Mouse (Mus musculus): Measurements from ENCODE around the gene Cops9. TPM values are rescaled to one million over a fixed set of nuclear protein-coding genes. Genes with fewer than 3 reads are reported as not detected.

Cops9 gene
- polyA plus RNA-seq, 1 experiment from 2014 or later, result 677 TPM

DNA sequence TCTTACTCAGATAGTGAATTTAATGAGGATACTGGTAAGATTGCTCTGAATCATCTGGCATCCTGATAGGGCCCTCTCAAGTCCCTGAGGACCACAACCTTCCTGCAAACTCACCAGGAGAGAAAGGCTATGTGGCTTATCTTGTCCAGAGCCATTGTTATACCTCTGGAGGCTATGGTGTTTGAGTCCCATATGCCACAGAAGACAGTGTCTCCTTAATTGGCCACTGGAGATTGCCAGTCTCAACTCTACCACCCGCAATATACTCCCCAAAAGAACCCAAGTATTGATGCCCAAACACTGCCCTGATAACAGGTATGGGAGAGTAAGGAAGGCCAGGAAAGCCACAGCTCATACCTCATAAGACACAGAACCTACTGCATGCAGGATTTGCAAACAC, 36.3 kb downstream of the Cops9 start, which contains the start of gene Olfr1410:
Olfr1410 (plus strand) TSS at position 301 of the 400 bp plus-strand sequence.
- H3K4me2 ChIP-seq (ENCODE audit: low read length), result no peak within 1 kb of the TSS
- no peak within 1 kb of the TSS for H3K27ac ChIP-seq (ENCODE audit: low read depth, low read length)
- ATAC-seq, result no peak
- 83% methylated on average over 1 of the region's 1 CpGs for WGBS
- H3K4me1 ChIP-seq (ENCODE audit: control insufficient read depth, insufficient read depth, low read length), result no peaks in the 10 kb centered on the region
- no peak within 1 kb of the TSS for H3K4me3 ChIP-seq (ENCODE audit: low read depth, low read length)
- DNase-seq (ENCODE audit: low spot score), result no peak
- no peaks in the 10 kb centered on the region for H3K9me3 ChIP-seq (replicated peaks; ENCODE audit: control insufficient read depth, low read length)
- H3K36me3 ChIP-seq (ENCODE audit: control insufficient read depth, insufficient read depth, low read length), result no peaks in the 10 kb centered on the region
- no peaks in the 10 kb centered on the region for H3K27me3 ChIP-seq (replicated peaks; ENCODE audit: control insufficient read depth, insufficient read depth, low read length)
- no peak within 1 kb of the TSS for H3K9ac ChIP-seq (ENCODE audit: low read length)

DNA sequence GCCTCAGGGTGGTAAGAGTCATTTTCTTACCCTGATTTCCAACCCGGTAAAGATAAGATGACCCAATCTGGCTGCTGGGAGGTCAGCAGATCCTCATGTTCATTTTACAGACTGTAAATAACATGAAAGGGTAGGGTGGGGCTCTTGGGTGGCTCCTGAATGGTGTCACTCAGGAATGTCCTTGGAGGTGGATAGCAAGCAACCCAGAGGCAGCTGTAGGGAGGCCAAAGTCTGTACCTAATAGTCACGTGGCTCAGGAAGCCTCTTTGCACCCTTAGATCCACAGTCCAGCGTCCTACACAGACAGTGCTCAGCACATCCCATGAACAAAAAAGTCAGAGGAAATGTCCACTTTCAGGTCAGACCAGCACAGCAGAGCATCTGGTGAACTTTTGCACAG, 45.8 kb downstream of the Cops9 start:
- no peak overlapping the region for H3K9ac ChIP-seq (ENCODE audit: low read length)
- no peak overlapping the region for H3K4me2 ChIP-seq (ENCODE audit: low read length)
- WGBS, result 89% methylated on average over 3 of the region's 3 CpGs
- H3K9me3 ChIP-seq (replicated peaks; ENCODE audit: control insufficient read depth, low read length), result no peaks in the 10 kb centered on the region
- H3K27me3 ChIP-seq (replicated peaks; ENCODE audit: control insufficient read depth, insufficient read depth, low read length), result no peaks in the 10 kb centered on the region
- ATAC-seq, result no peak
- H3K4me3 ChIP-seq (ENCODE audit: low read depth, low read length), result no peak overlapping the region
- H3K27ac ChIP-seq (ENCODE audit: low read depth, low read length), result no peak overlapping the region
- H3K4me1 ChIP-seq (ENCODE audit: control insufficient read depth, insufficient read depth, low read length), result no peaks in the 10 kb centered on the region
- H3K36me3 ChIP-seq (ENCODE audit: control insufficient read depth, insufficient read depth, low read length), result no peaks in the 10 kb centered on the region
- DNase-seq (ENCODE audit: low spot score), result no peak

- H3K27ac ChIP-seq (ENCODE audit: low read depth, low read length), result no peak within 1 kb of the TSS
- H3K27me3 ChIP-seq (replicated peaks; ENCODE audit: control insufficient read depth, insufficient read depth, low read length), result no peaks in the 10 kb centered on the region
- H3K4me1 ChIP-seq (ENCODE audit: control insufficient read depth, insufficient read depth, low read length), result no peaks in the 10 kb centered on the region
- H3K4me2 ChIP-seq (ENCODE audit: low read length), result no peak within 1 kb of the TSS
- H3K4me3 ChIP-seq (ENCODE audit: low read depth, low read length), result no peak within 1 kb of the TSS
- ATAC-seq (no peak), DNase-seq (ENCODE audit: low spot score) (no peak)
- H3K9me3 ChIP-seq (replicated peaks; ENCODE audit: control insufficient read depth, low read length), result no peaks in the 10 kb centered on the region
- H3K9ac ChIP-seq (ENCODE audit: low read length), result no peak within 1 kb of the TSS
- no peaks in the 10 kb centered on the region for H3K36me3 ChIP-seq (ENCODE audit: control insufficient read depth, insufficient read depth, low read length)
Observed at GRCm38 (mm10) chr1:92594111-92594510, 47.7 kb downstream of the Cops9 start, which contains the start of gene Olfr1411. Olfr1411 (plus strand) TSS chr1:92594411.

Other genes with a start within 250 kb of the Cops9 start
- 304 and 311 TPM in 2 replicates for gene Ndufa10, start 168.1 kb downstream of the Cops9 start, polyA plus RNA-seq (2014; fragmentation: Nextera tagmentation; extraction: Ambion mirVana)
- not detected in 2 replicates for gene Olfr1416, start 156.9 kb downstream of the Cops9 start, polyA plus RNA-seq (2014; fragmentation: Nextera tagmentation; extraction: Ambion mirVana)
- gene Olfr1415, start 145.9 kb downstream of the Cops9 start, polyA plus RNA-seq (2014; fragmentation: Nextera tagmentation; extraction: Ambion mirVana), result not detected in 2 replicates
- gene Olfr1414, start 123.3 kb downstream of the Cops9 start, polyA plus RNA-seq (2014; fragmentation: Nextera tagmentation; extraction: Ambion mirVana), result not detected in 2 replicates
- gene Olfr1413, start 70.7 kb downstream of the Cops9 start, polyA plus RNA-seq (2014; fragmentation: Nextera tagmentation; extraction: Ambion mirVana), result not detected in 2 replicates
- gene Olfr1412, start 56.2 kb downstream of the Cops9 start, polyA plus RNA-seq (2014; fragmentation: Nextera tagmentation; extraction: Ambion mirVana), result not detected in 2 replicates
- gene Olfr1411, start 47.6 kb downstream of the Cops9 start, polyA plus RNA-seq (2014; fragmentation: Nextera tagmentation; extraction: Ambion mirVana), result not detected in 2 replicates
- not detected in 2 replicates for gene Olfr1410, start 36.2 kb downstream of the Cops9 start, polyA plus RNA-seq (2014; fragmentation: Nextera tagmentation; extraction: Ambion mirVana)
- gene Olfr12, start 24.2 kb downstream of the Cops9 start, polyA plus RNA-seq (2014; fragmentation: Nextera tagmentation; extraction: Ambion mirVana), result not detected in 2 replicates
- 0.11 TPM in 1 of 2 replicates, not detected in the other for gene Otos, start 6.9 kb upstream of the Cops9 start, polyA plus RNA-seq (2014; fragmentation: Nextera tagmentation; extraction: Ambion mirVana)
- 58.4 and 66.8 TPM in 2 replicates for gene Gpc1, start 189.7 kb upstream of the Cops9 start, polyA plus RNA-seq (2014; fragmentation: Nextera tagmentation; extraction: Ambion mirVana)

Measured in forebrain, embryonic 14.5 days (tissue).